Mouse (Mus musculus) megakaryocyte, embryonic 14.5 days (primary cell): Measurements from ENCODE around the gene Nat8f4.

Experiments used
- FLI1 ChIP-seq: IDR thresholded peaks from 2 replicates; pipeline ENCODE4 v1.6.1; 2012; ENCODE audit warnings: low read length, inconsistent platforms, mixed read lengths
- GATA1 ChIP-seq: IDR thresholded peaks from 3 replicates; pipeline ENCODE4 v1.6.1; 2012; ENCODE audit warnings: mixed read lengths, low read length, inconsistent platforms, borderline replicate concordance

DNA sequence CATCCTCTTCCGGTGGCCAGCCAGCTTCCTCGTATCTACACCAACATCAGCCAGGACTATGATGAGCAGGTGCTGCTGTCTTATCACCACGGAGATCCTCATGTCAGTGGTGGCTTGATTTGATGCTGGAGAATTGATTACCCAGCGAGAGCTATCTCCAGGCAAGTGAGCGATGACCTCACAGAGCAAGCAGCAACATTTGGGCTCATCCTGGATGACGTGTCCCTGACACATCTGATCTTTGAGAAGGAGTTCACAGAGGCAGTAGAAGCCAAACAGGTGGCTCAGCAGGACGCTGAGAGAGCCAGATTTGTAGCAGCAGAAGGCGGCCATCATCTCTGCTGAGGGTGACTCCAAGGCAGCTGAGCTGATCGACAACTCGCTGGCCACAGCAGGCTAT is 34.0 kb upstream of the Nat8f4 start:
- no peak for TF ChIP-seq FLI1
- no peak for TF ChIP-seq GATA1
